Mouse (Mus musculus) intestine, embryonic 16.5 days (tissue): ENCODE measurements at regions not wholly inside any gene's neighbourhood (a gene's known extent, or its start where the extent isn't known, plus 50 kb on each side); places are given as distances from the start of the nearest gene placed in this dataset.
A peak's percentile ranks its signal among the peaks of the same experiment; 100 is the strongest.

Experiments used
- ATAC-seq: fragments of 200-750 bp; cut with Nextera tagmentation; 2 replicates; pipeline ENCODE4 v1.8.0; 2017; ENCODE audit warnings: moderate TSS enrichment, moderate library complexity
- H3K27ac ChIP-seq: fragments of 300-500 bp; sonication (generic); 2 replicates; pipeline ENCODE4 v1.5.1; 2014; ENCODE audit warnings: mild to moderate bottlenecking, low read length
- H3K27me3 ChIP-seq: fragments of 300-500 bp; sonication (generic); replicated peaks from 2 replicates; pipeline ENCODE4 v1.6.1; 2014; ENCODE audit warnings: low read length, control low read depth, mixed read lengths; ENCODE audit not compliant: control insufficient read depth, insufficient read depth
- H3K36me3 ChIP-seq: fragments of 300-500 bp; sonication (generic); 2 replicates; pipeline ENCODE4 v1.6.1; 2014; ENCODE audit warnings: low read length, control low read depth; ENCODE audit not compliant: control insufficient read depth, insufficient read depth
- H3K4me1 ChIP-seq: fragments of 300-500 bp; sonication (generic); 2 replicates; pipeline ENCODE4 v1.6.1; 2014; ENCODE audit warnings: low read length, control low read depth, mixed read lengths; ENCODE audit not compliant: control insufficient read depth, insufficient read depth
- H3K4me2 ChIP-seq: fragments of 300-500 bp; sonication (generic); 2 replicates; pipeline ENCODE4 v1.6.1; 2014; ENCODE audit warnings: low read depth, low read length, control low read depth
- H3K4me3 ChIP-seq: fragments of 300-500 bp; sonication (generic); 2 replicates; pipeline ENCODE4 v1.5.1; 2014; ENCODE audit warnings: mild to moderate bottlenecking, low read length
- H3K9ac ChIP-seq: fragments of 300-500 bp; sonication (generic); 2 replicates; pipeline ENCODE4 v1.6.1; 2014; ENCODE audit warnings: low read depth, low read length
- H3K9me3 ChIP-seq: fragments of 300-500 bp; sonication (generic); 2 replicates; pipeline ENCODE4 v1.6.1; 2016; ENCODE audit warnings: low read length, control low read depth; ENCODE audit not compliant: control insufficient read depth
- WGBS: fragments of 180-500 bp; shearing (Covaris S2); extraction: QIAGEN DNeasy Blood & Tissue Kit; methylation state at CpG from one replicate; pipeline ENCODE4 v1.1.7; 2014; 5-methylcytosine and 5-hydroxymethylcytosine counted together

GRCm38 (mm10) chr2:178632831-178633585 lies 202.7 kb downstream of the Cdh26 start:
- Histone ChIP-seq H3K4me3 (no peak overlapping the region), H3K27ac (no peak overlapping the region), H3K9ac (no peak overlapping the region), H3K9me3 (no peaks in the 10 kb centered on the region), H3K4me1 (peaks cover 17% of the 10 kb centered on the region), H3K4me2 (no peak overlapping the region), H3K27me3 (no peaks in the 10 kb centered on the region), H3K36me3 (no peaks in the 10 kb centered on the region)
- ATAC-seq, result no peak
- 84% methylated on average over 13 of the region's 13 CpGs for WGBS

- no peak overlapping the region for H3K9ac ChIP-seq
- no peak overlapping the region for H3K27ac ChIP-seq
- H3K4me1 ChIP-seq, result peaks cover 15% of the 10 kb centered on the region
- no peak for ATAC-seq
- no peak overlapping the region for H3K4me2 ChIP-seq
- H3K9me3 ChIP-seq, result no peaks in the 10 kb centered on the region
- H3K27me3 ChIP-seq, result no peaks in the 10 kb centered on the region
- H3K36me3 ChIP-seq, result no peaks in the 10 kb centered on the region
- WGBS, result 49% methylated on average over 10 of the region's 10 CpGs
- no peak overlapping the region for H3K4me3 ChIP-seq
Observed at GRCm38 (mm10) chr2:178634116-178634515, 203.8 kb downstream of the Cdh26 start.

- Histone ChIP-seq H3K27me3 (no peaks in the 10 kb centered on the region), H3K4me2 (no peak overlapping the region), H3K27ac (no peak overlapping the region), H3K4me3 (no peak overlapping the region), H3K36me3 (no peaks in the 10 kb centered on the region), H3K9ac (no peak overlapping the region), H3K9me3 (no peaks in the 10 kb centered on the region), H3K4me1 (peaks cover 15% of the 10 kb centered on the region)
- WGBS, result 41% methylated on average over 4 of the region's 4 CpGs
- ATAC-seq, result peak; percentile 38; the same call in 1 of the 2 replicates
Observed at GRCm38 (mm10) chr2:178635685-178636084, 205.4 kb downstream of the Cdh26 start.

- Histone ChIP-seq H3K4me1 (peaks cover 11% of the 10 kb centered on the region), H3K4me3 (no peak overlapping the region), H3K36me3 (no peaks in the 10 kb centered on the region), H3K9me3 (no peaks in the 10 kb centered on the region), H3K27ac (no peak overlapping the region), H3K27me3 (no peaks in the 10 kb centered on the region), H3K9ac (no peak overlapping the region), H3K4me2 (no peak overlapping the region)
- 69% methylated on average over 9 of the region's 9 CpGs for WGBS
- no peak for ATAC-seq
Observed at GRCm38 (mm10) chr2:178636901-178637300, 206.6 kb downstream of the Cdh26 start.

- Histone ChIP-seq H3K9ac (peak overlapping the region; percentile 41), H3K36me3 (no peaks in the 10 kb centered on the region), H3K4me2 (no peak overlapping the region), H3K9me3 (no peaks in the 10 kb centered on the region), H3K27me3 (no peaks in the 10 kb centered on the region), H3K4me1 (0 out of 2 replicates have a peak, but pooled peaks cover 6% of the 10 kb centered on the region), H3K4me3 (no peak overlapping the region), H3K27ac (peak overlapping the region; percentile 25)
- 36% methylated on average over 16 of the region's 16 CpGs for WGBS
- ATAC-seq, result peak; percentile 52
Observed at GRCm38 (mm10) chr2:178642137-178643052, 212.1 kb downstream of the Cdh26 start.

- 0 out of 2 replicates have a peak overlapping the region, but pooled peaks have one; percentile 7 for H3K4me3 ChIP-seq
- no peaks in the 10 kb centered on the region for H3K36me3 ChIP-seq
- 0 out of 2 replicates have a peak, but pooled peaks cover 6% of the 10 kb centered on the region for H3K4me1 ChIP-seq
- H3K4me2 ChIP-seq, result peak overlapping the region; percentile 23; the same call in 1 of the 2 replicates
- peak overlapping the region; percentile 25; the same call in 1 of the 2 replicates for H3K27ac ChIP-seq
- H3K9me3 ChIP-seq, result no peaks in the 10 kb centered on the region
- peak; percentile 53 for ATAC-seq
- WGBS, result 49% methylated on average over 11 of the region's 11 CpGs
- H3K27me3 ChIP-seq, result no peaks in the 10 kb centered on the region
- no peak overlapping the region for H3K9ac ChIP-seq
Observed at GRCm38 (mm10) chr2:178643053-178643402, 212.7 kb downstream of the Cdh26 start.

- H3K4me2 ChIP-seq, result no peak overlapping the region
- no peak overlapping the region for H3K4me3 ChIP-seq
- peak; percentile 14; the same call in 1 of the 2 replicates for ATAC-seq
- H3K9ac ChIP-seq, result no peak overlapping the region
- H3K27ac ChIP-seq, result no peak overlapping the region
- no peaks in the 10 kb centered on the region for H3K9me3 ChIP-seq
- WGBS, result 51% methylated on average over 4 of the region's 4 CpGs
- 0 out of 2 replicates have a peak, but pooled peaks cover 6% of the 10 kb centered on the region for H3K4me1 ChIP-seq
- H3K27me3 ChIP-seq, result no peaks in the 10 kb centered on the region
- H3K36me3 ChIP-seq, result no peaks in the 10 kb centered on the region
Observed at GRCm38 (mm10) chr2:178643841-178644240, 213.5 kb downstream of the Cdh26 start.

- H3K36me3 ChIP-seq, result no peaks in the 10 kb centered on the region
- WGBS, result 63% methylated on average over 2 of the region's 2 CpGs
- no peak overlapping the region for H3K4me2 ChIP-seq
- H3K4me3 ChIP-seq, result no peak overlapping the region
- H3K9ac ChIP-seq, result no peak overlapping the region
- peak overlapping the region; percentile 79 for H3K27ac ChIP-seq
- H3K27me3 ChIP-seq, result no peaks in the 10 kb centered on the region
- H3K9me3 ChIP-seq, result no peaks in the 10 kb centered on the region
- H3K4me1 ChIP-seq, result peaks cover 4% of the 10 kb centered on the region; the same call in 1 of the 2 replicates
- peak; percentile 49 for ATAC-seq
Observed at GRCm38 (mm10) chr2:178660071-178660470, 229.7 kb downstream of the Cdh26 start.

GRCm38 (mm10) chr2:178662396-178662795 lies 232.1 kb downstream of the Cdh26 start:
- Histone ChIP-seq H3K9ac (no peak overlapping the region), H3K36me3 (no peaks in the 10 kb centered on the region), H3K27me3 (no peaks in the 10 kb centered on the region), H3K4me2 (no peak overlapping the region), H3K4me1 (peaks cover 4% of the 10 kb centered on the region; the same call in 1 of the 2 replicates), H3K4me3 (no peak overlapping the region), H3K27ac (no peak overlapping the region), H3K9me3 (no peaks in the 10 kb centered on the region)
- WGBS, result 57% methylated on average over 1 of the region's 1 CpGs
- no peak for ATAC-seq
